In genomic region chr7:64582358-64582757, GRCm38 (mm10) we compare ENCODE assay signal across 20 mouse cellular contexts.
DNase-seq lines count a peak whose midpoint lies in the region; ATAC-seq and TF ChIP-seq lines count a peak whose summit lies in the region.
"Had no signal": no experiment of that assay in that cellular context is flagged by ENCODE, and none has a peak within 500 bp of the region (broad histone marks: within the 10 kb centered on the region; RNA-seq: fewer than 3 reads in every experiment).

No protein-coding gene starts in this region.

- no peak overlapping the region for H3K9ac ChIP-seq in forebrain, embryonic 14.5 days (ENCODE audit: low read length)
- H3K9ac ChIP-seq in forebrain, embryonic 15.5 days (replicated peaks): no peak overlapping the region
- no peak overlapping the region for H3K9ac ChIP-seq in neural tube, embryonic 15.5 days (replicated peaks)
- no peak overlapping the region for H3K9ac ChIP-seq in midbrain, embryonic 16.5 days (ENCODE audit: low read depth, low read length)
- H3K9ac ChIP-seq: embryonic facial prominence, embryonic 13.5 days; forebrain, embryonic 12.5 days; hindbrain, embryonic 15.5 days had no signal

- no peak for TF ChIP-seq CTCF in left cerebral cortex, adult 2 months (IDR thresholded peaks at IDR 0.05)

- intact Hi-C loops in left cerebral cortex, adult 2 months (cut with DNase I): loop anchor here (5.0 kb wide), 2 partner anchors 130 to 145 kb away; no protein-coding TSS in a partner anchor

- no peaks in the 10 kb centered on the region for H3K27me3 ChIP-seq in forebrain, embryonic 14.5 days (replicated peaks; ENCODE audit: control insufficient read depth, insufficient read depth, low read length)
- H3K27me3 ChIP-seq in forebrain, embryonic 15.5 days: no peaks in the 10 kb centered on the region
- H3K27me3 ChIP-seq in neural tube, embryonic 15.5 days (replicated peaks): no peaks in the 10 kb centered on the region
- H3K27me3 ChIP-seq in midbrain, embryonic 16.5 days (ENCODE audit: control insufficient read depth, insufficient read depth, low read depth, low read length): no peaks in the 10 kb centered on the region
- H3K27me3 ChIP-seq: embryonic facial prominence, embryonic 13.5 days; forebrain, embryonic 12.5 days; hindbrain, embryonic 15.5 days had no signal

- no peak for ATAC-seq in forebrain, embryonic 14.5 days
- ATAC-seq in forebrain, embryonic 15.5 days (replicated peaks): no peak
- ATAC-seq in neural tube, embryonic 15.5 days (ENCODE audit: low FRiP score): no peak
- 0 out of 2 replicates have a peak, but pooled peaks have one; percentile 9 for ATAC-seq in midbrain, embryonic 16.5 days
- ATAC-seq: inflammation-experienced regulatory T-cells, adult 6 months had no signal

- H3K4me1 ChIP-seq in forebrain, embryonic 14.5 days (ENCODE audit: control insufficient read depth, insufficient read depth, low read length): peaks cover 26% of the 10 kb centered on the region
- H3K4me1 ChIP-seq in forebrain, embryonic 15.5 days: peaks cover 24% of the 10 kb centered on the region
- H3K4me1 ChIP-seq in neural tube, embryonic 15.5 days: peaks cover 29% of the 10 kb centered on the region
- H3K4me1 ChIP-seq in midbrain, embryonic 16.5 days (ENCODE audit: control insufficient read depth, insufficient read depth, low read length): peaks cover 32% of the 10 kb centered on the region
- H3K4me1 ChIP-seq: heart, embryonic 10.5 days had no signal

- DNase-seq in forebrain, embryonic 14.5 days (ENCODE audit: low spot score): no peak
- DNase-seq in left cerebral cortex, adult 2 months (ENCODE audit: extremely low spot score in 1 of 2, low spot score in 2 of 2): no peak
- no peak for DNase-seq in left cerebral cortex, adult 9 months (ENCODE audit: low spot score in 2 of 2)
- no peak for DNase-seq in neural tube, embryonic 10.5 days (ENCODE audit: extremely low spot score, low spot score)
- DNase-seq: adrenal gland, adult 2 months; adrenal gland, postnatal 25 days; cerebellum, adult 8-10 months; cerebellum, postnatal 25 days; gastrocnemius, postnatal 10 days; heart, adult 18-20 months; heart, postnatal 10 days; heart, postnatal 4 days had no signal

- peak overlapping the region; percentile 9; the same call in 1 of the 2 replicates for H3K27ac ChIP-seq in forebrain, embryonic 14.5 days (ENCODE audit: low read depth, low read length)
- H3K27ac ChIP-seq in forebrain, embryonic 15.5 days (replicated peaks): no peak overlapping the region
- H3K27ac ChIP-seq in left cerebral cortex, adult 2 months: peak overlapping the region; percentile 66; the same call in 1 of the 2 replicates
- H3K27ac ChIP-seq in neural tube, embryonic 15.5 days (replicated peaks): 0 out of 2 replicates have a peak overlapping the region, but pooled peaks have one; percentile 23
- H3K27ac ChIP-seq in midbrain, embryonic 16.5 days (ENCODE audit: low read length): no peak overlapping the region
- H3K27ac ChIP-seq: embryonic facial prominence, embryonic 13.5 days; forebrain, embryonic 12.5 days; heart, embryonic 10.5 days; hindbrain, embryonic 15.5 days had no signal

- no peak overlapping the region for H3K4me3 ChIP-seq in forebrain, embryonic 14.5 days (ENCODE audit: low read depth, low read length)
- H3K4me3 ChIP-seq in forebrain, embryonic 15.5 days: no peak overlapping the region
- no peak overlapping the region for H3K4me3 ChIP-seq in left cerebral cortex, adult 2 months
- no peak overlapping the region for H3K4me3 ChIP-seq in neural tube, embryonic 15.5 days (replicated peaks)
- H3K4me3 ChIP-seq in midbrain, embryonic 16.5 days (ENCODE audit: low read depth, low read length): no peak overlapping the region
- H3K4me3 ChIP-seq: embryonic facial prominence, embryonic 13.5 days; forebrain, embryonic 12.5 days; heart, embryonic 10.5 days; hindbrain, embryonic 15.5 days had no signal

- H3K36me3 ChIP-seq in forebrain, embryonic 14.5 days (ENCODE audit: control insufficient read depth, insufficient read depth, low read length): no peaks in the 10 kb centered on the region
- no peaks in the 10 kb centered on the region for H3K36me3 ChIP-seq in forebrain, embryonic 15.5 days
- no peaks in the 10 kb centered on the region for H3K36me3 ChIP-seq in neural tube, embryonic 15.5 days
- H3K36me3 ChIP-seq in midbrain, embryonic 16.5 days (ENCODE audit: control insufficient read depth, insufficient read depth, low read length): no peaks in the 10 kb centered on the region
- H3K36me3 ChIP-seq: embryonic facial prominence, embryonic 13.5 days; forebrain, embryonic 12.5 days; heart, embryonic 10.5 days; hindbrain, embryonic 15.5 days had no signal

- no peak overlapping the region for H3K4me2 ChIP-seq in forebrain, embryonic 14.5 days (ENCODE audit: low read length)
- no peak overlapping the region for H3K4me2 ChIP-seq in forebrain, embryonic 15.5 days (replicated peaks)
- no peak overlapping the region for H3K4me2 ChIP-seq in neural tube, embryonic 15.5 days
- H3K4me2 ChIP-seq in midbrain, embryonic 16.5 days (ENCODE audit: low read length): no peak overlapping the region
- H3K4me2 ChIP-seq: embryonic facial prominence, embryonic 13.5 days; forebrain, embryonic 12.5 days; hindbrain, embryonic 15.5 days had no signal

- H3K9me3 ChIP-seq in forebrain, embryonic 14.5 days (replicated peaks; ENCODE audit: control insufficient read depth, low read length): no peaks in the 10 kb centered on the region
- no peaks in the 10 kb centered on the region for H3K9me3 ChIP-seq in forebrain, embryonic 15.5 days
- H3K9me3 ChIP-seq in neural tube, embryonic 15.5 days (replicated peaks): no peaks in the 10 kb centered on the region
- no peaks in the 10 kb centered on the region for H3K9me3 ChIP-seq in midbrain, embryonic 16.5 days (replicated peaks; ENCODE audit: control insufficient read depth, low read length, poor library complexity, severe bottlenecking)
- H3K9me3 ChIP-seq: embryonic facial prominence, embryonic 13.5 days; forebrain, embryonic 12.5 days; heart, embryonic 10.5 days; hindbrain, embryonic 15.5 days had no signal

- WGBS in forebrain, embryonic 14.5 days: 57% methylated on average over 8 of the region's 8 CpGs
- WGBS in forebrain, embryonic 15.5 days: 52% methylated on average over 8 of the region's 8 CpGs
- 50% methylated on average over 8 of the region's 8 CpGs for WGBS in neural tube, embryonic 15.5 days
- 48% methylated on average over 8 of the region's 8 CpGs for WGBS in midbrain, embryonic 16.5 days

Comparison
In these comparisons a context has a peak if more than half of its experiments do, and no peak if none do; other contexts are left out.
1. H3K27ac ChIP-seq: peak in forebrain, embryonic 14.5 days (single experiment), left cerebral cortex, adult 2 months (single experiment) and neural tube, embryonic 15.5 days (single experiment); none in forebrain, embryonic 15.5 days (single experiment) and midbrain, embryonic 16.5 days (single experiment).